Mouse (Mus musculus) adrenal gland, postnatal 25 days (tissue): Measurements from ENCODE around the gene Zfp628. TPM values are rescaled to one million over a fixed set of nuclear protein-coding genes. Genes with fewer than 3 reads are reported as not detected.

Experiments
- DNase-seq: peaks from one replicate; pipeline ENCODE4 v3.0.0; 2021; ENCODE audit warnings: mixed read lengths
- total RNA-seq: library from RNA; stranded (reverse); gene quantifications from 2 replicates; pipeline ENCODE4 v1.2.3, GENCODE M21; 2021

Gene Zfp628
- total RNA-seq, 1 experiment from 2014 or later: 19.0 TPM

GRCm38 (mm10) chr7:4918681-4919080, 3.7 kb downstream of the Zfp628 start:
- DNase-seq: no peak

GRCm38 (mm10) chr7:4919096-4919495, 4.1 kb downstream of the Zfp628 start:
- DNase-seq: no peak

GRCm38 (mm10) chr7:4919971-4920370, 5.0 kb downstream of the Zfp628 start:
- DNase-seq: no peak

- no peak for DNase-seq
Measured at GRCm38 (mm10) chr7:4920496-4920895, 5.5 kb downstream of the Zfp628 start.

- no peak for DNase-seq
Measured at GRCm38 (mm10) chr7:4920976-4921823, 6.2 kb downstream of the Zfp628 start.

- DNase-seq: no peak
Measured at GRCm38 (mm10) chr7:4921824-4922482, 6.9 kb downstream of the Zfp628 start, which contains the start of gene Nat14. Gene Nat14, plus strand, starts transcription at chr7:4922028.

GRCm38 (mm10) chr7:4922508-4922907, 7.5 kb downstream of the Zfp628 start:
- peak; percentile 66 for DNase-seq

- peak; percentile 44 for DNase-seq
Measured at GRCm38 (mm10) chr7:4922931-4923565, 8.0 kb downstream of the Zfp628 start.

GRCm38 (mm10) chr7:4923586-4924364, 8.8 kb downstream of the Zfp628 start:
- peak; percentile 71 for DNase-seq

- DNase-seq: no peak
Measured at GRCm38 (mm10) chr7:4924483-4924882, 9.5 kb downstream of the Zfp628 start.

GRCm38 (mm10) chr7:4924891-4925301, 9.9 kb downstream of the Zfp628 start:
- DNase-seq: peak; percentile 39

- no peak for DNase-seq
Measured at GRCm38 (mm10) chr7:4925441-4926381, 10.7 kb downstream of the Zfp628 start, which contains the start of gene Ssc5d. Gene Ssc5d, plus strand, starts transcription at chr7:4925785.

- DNase-seq: no peak
Measured at GRCm38 (mm10) chr7:4926849-4927248, 11.8 kb downstream of the Zfp628 start.

GRCm38 (mm10) chr7:4927711-4928110, 12.7 kb downstream of the Zfp628 start:
- DNase-seq: no peak

GRCm38 (mm10) chr7:4928323-4928722, 13.3 kb downstream of the Zfp628 start:
- no peak for DNase-seq

- no peak for DNase-seq
Measured at GRCm38 (mm10) chr7:4933103-4933502, 18.1 kb downstream of the Zfp628 start.

GRCm38 (mm10) chr7:4934160-4934914, 19.3 kb downstream of the Zfp628 start:
- DNase-seq: no peak

GRCm38 (mm10) chr7:4936832-4937231, 21.8 kb downstream of the Zfp628 start:
- no peak for DNase-seq

- no peak for DNase-seq
Measured at GRCm38 (mm10) chr7:4937392-4937791, 22.4 kb downstream of the Zfp628 start.

- peak; percentile 80 for DNase-seq
Measured at GRCm38 (mm10) chr7:4938456-4938855, 23.4 kb downstream of the Zfp628 start.
